Mouse (Mus musculus) megakaryocyte progenitor cell, adult 5-6 weeks (primary cell): Measurements from ENCODE around the gene Dhx57. TPM values are rescaled to one million over a fixed set of nuclear protein-coding genes. Genes with fewer than 3 reads are reported as not detected.
"Not testable (repeated sequence)": the region's sequence is repeated elsewhere in the genome, so short reads cannot be mapped to it uniquely, and the experiment has no call there.

Source experiments
- ATAC-seq: replicated peaks from 2 replicates; pipeline ENCODE4 v1.8.0; 2016; ENCODE audit warnings: mild to moderate bottlenecking, moderate TSS enrichment, inconsistent platforms; ENCODE audit not compliant: poor library complexity
- total RNA-seq, 2 experiments: library from RNA; stranded (forward) in 1 of 2; stranded (reverse) in 1 of 2; fragments of 157-497, 149-512 nt in 1 of 2; fragments of 200-1000 nt in 1 of 2; gene quantifications; 2 replicates each; pipeline versions ENCODE4 v1.2.3 to v1.2.4; 2015 to 2017

Gene Dhx57
- total RNA-seq (2015) (9.2 and 11.3 TPM in 2 replicates), total RNA-seq (2017) (10.2 and 15.3 TPM in 2 replicates)

DNA sequence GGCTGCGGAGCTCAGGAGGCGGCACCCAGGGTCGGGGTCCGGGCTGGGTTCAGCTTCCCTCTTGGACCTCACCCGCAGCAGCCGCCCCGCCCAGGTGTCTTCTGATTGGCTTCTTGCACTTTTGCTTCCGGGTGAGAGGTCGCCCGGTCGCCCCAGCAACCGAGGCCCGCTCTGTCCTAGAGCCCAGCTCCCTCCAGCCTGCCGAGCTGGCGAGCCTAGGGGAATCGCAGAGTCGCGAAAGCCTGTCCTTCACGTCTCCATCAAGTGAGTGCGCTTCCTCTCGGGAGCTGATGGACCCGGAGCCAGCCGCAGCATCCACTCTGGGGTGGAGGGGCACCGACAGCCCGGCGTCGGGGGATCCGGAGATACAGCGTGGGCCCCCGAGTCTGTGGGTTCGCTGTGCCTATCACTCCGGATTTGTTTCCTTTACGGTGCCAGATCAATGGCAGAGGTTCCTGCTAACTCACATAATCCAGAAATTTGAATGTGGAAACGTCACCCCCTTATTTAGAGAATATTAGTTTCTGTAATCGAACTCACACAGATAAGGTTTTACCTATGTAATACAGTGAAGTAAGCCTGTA lies at the start of gene Dhx57, which contains the start of gene Morn2:
TSS of gene Dhx57 (minus strand) at position 403 of the 584 bp plus-strand sequence.
TSS of gene Morn2 (plus strand) at position 130 of the 584 bp plus-strand sequence.
- peak; percentile 98 for ATAC-seq

DNA sequence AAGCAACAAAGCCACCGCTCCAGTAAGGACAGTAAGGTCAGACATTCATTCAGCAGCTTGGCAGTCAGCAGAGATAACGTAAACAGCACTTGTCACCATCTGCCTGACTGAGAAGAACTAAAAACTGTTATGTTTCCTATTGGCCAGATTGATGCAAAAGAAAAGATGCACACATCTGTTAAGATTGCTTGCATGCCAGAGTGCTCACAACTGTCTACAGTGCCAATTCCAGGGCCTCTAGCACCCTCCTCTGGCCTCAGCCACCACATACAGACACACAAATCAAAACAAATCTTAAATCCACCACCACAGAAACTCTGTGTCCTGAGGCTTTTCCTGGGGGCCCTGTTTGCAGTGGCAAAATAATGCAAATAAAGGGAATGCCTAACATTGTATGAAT lies 42.1 kb upstream of the Dhx57 start:
- ATAC-seq, result peak; percentile 57

DNA sequence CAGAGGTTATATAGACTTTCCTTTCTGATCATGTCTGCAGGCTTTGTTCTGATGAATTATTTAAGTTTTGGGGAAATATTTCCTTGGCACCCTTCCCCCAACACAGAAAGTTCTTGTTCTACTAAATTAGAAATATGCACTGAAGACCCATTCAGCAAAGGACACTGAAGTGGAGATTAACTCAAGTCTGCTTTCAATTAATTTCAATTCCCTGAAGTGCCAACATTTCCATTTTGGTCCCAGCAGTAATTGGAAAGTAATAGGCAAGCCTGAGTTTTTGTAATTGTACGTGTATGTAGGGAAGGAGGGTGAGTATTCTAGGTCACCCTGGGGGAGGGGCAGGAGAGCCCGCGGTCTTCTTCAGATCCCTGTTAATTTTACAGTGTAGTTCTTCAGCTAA lies 36.2 kb upstream of the Dhx57 start:
- ATAC-seq, result no peak

DNA sequence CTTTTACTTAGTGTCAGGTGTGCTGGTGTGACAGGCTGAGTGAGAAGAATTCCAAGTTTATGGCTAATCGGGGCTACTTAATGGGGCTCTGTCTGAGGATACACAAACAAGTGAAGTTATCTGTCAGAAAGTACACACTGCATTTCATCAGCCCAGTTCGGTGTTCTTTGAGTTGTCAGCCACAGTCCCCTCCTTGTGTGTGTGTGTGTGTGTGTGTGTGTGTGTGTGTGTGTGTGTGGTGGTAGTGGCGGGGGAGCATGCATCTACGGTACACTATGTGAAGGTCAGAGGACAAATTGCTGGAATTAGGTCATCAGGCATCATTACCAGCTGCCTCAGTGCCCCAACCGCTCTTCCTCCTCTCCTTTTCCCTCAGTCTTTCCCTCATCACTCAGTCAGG lies 35.2 kb upstream of the Dhx57 start:
- ATAC-seq, result no peak

DNA sequence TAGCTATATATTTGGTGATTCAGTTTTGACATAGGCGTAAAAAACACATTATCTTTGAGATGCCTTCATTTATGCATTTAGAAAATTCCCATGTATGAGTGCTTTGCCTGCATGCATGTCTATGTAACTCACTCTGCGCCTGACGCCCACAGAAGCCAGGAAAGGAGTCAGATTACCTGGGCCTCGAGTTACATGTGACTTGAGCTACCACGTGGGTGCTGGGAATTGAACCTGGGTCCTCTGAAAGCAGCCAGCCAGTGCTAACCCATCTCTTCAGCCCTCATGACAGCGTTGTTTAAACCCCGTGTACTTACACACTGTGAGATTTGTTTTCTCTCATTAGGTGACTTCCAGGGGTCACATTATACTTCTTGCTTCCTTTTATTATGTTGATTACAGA lies 34.2 kb upstream of the Dhx57 start:
- no peak for ATAC-seq

DNA sequence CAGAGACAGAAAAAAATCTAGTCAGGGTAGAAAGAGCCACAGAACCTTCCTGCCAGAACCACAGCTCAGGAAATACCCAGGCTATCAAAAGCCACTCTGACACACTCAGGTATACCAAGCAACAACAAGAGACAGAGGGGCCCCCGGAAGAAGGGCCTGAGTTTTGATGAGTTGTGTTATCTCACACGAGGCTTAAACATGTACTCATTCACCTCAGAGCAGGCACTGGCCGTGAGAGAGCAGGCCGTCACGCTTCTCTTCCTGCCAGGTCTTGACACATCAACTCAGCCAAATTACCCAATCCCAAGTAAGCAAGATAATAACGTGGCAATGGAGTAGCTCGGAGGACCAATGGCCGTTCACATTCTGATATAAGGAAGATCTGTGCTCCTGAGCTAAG lies 33.4 kb upstream of the Dhx57 start:
- ATAC-seq, result peak; percentile 82

DNA sequence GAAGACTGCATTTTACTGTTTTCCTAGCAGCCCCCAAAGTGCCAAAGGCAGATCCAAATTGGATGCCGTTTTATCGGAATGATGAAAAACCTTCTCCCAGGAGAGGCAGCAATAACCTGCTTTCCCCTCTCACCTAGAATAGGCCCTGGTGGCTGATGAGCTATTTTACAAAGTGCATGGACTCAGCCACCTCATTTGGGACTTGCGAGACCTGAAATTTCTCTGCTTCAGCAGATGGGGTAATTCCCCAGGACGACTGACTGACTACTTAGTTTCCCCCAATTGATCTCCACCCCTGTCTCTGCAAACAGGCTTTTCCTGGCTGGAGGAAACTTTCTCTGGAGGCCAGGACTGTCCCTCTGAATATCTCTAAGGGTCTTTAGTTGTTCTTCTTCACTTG lies 32.7 kb upstream of the Dhx57 start:
- ATAC-seq, result no peak

DNA sequence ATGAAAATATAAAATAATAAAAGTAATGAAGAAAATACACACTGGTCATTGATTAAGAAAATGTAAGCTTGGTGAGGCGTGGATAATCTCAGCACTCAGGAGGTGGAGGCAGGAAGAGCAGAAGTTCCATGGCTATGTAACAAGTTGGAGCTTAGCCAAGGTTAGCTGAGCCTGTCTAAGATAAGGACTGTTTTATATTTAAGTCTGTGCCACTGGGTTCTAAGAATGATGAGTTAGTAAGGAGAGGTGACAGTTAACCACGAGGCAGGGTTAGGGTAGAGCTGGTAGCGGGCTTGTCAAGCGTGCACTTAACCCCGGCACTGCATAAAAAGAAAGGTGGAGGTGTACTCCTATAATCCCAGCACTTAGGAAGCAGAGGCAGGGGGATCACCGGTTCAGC lies 32.0 kb upstream of the Dhx57 start:
- peak; percentile 42 for ATAC-seq

DNA sequence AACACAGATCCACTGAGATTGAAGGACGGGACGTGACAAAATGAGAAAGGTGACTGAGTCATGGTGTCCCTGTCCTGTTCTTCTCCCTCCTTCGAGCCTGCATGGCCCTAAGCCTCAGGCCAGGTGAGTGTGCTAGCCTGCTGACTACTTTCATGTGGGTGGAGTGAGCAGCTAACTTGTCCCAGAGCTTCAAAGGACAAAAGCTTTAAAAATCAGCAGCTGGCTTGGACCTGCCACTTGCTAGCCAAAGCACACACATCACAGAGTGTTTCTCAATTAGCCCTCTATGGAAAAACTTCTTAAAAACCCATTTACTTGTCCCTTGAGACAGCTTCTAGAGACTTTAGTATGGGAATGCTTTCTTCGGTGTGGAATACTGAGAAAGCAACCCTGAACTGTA lies 22.1 kb upstream of the Dhx57 start:
- ATAC-seq, result no peak

DNA sequence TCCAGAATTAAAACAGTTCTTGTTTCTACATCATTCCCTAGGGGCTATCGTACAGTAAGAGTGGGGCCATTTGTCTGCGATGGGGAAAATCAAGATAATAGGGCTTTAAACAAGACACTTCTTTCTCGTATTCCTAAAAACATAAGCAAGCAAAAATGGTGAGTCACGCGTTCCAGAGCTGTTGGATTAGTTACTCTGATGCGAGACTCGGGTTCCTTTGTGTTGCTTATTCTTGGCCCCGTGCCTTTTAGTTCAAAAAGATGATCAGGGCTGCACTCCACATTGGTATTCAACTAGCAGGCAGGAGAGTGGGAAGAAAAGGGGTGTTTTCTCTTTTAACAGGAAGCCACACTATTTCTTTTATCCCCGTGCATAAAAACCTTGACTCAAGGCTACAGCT lies 21.5 kb upstream of the Dhx57 start:
- no peak for ATAC-seq

DNA sequence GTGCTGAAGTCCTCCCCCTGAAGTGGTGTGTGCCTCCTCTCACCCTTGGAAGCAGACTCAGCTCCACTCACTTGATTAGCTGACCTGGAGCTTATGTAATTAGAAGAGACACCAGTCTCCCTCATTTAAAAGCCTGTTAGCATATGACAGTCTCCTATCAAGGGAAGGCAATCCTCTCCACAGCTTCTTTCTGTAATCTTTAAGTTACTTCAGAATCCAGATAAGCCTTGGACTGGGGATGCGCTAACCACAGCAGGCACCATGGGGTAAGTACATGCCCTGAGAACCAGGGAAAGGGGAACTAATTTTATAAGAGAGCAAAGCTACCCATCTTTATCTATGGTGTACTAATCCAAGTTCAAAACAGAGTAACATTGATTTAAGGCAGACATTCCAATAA lies 17.0 kb upstream of the Dhx57 start, which contains the start of gene Arhgef33:
TSS of gene Arhgef33 (plus strand) at position 157 of the 400 bp plus-strand sequence.
- peak; percentile 48 for ATAC-seq

DNA sequence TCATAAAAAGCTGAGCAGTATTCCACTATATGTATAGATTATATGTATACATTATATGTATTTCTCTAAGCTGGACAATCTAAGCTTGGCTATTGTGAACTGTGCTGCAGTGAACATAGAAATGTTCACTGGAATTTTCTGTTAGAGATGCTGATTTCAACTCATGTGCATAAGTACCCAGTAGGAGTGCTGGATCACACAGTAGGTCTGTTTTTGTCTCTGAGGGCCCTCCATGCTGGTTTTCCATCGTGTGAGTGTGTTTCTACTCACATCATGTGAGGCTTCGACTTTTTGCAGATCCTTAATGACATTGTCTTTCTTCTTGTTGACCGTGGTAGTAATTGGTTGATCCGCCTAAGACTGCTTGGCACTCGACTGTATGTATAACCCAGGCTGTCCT lies 8.6 kb upstream of the Dhx57 start:
- ATAC-seq, result no peak

DNA sequence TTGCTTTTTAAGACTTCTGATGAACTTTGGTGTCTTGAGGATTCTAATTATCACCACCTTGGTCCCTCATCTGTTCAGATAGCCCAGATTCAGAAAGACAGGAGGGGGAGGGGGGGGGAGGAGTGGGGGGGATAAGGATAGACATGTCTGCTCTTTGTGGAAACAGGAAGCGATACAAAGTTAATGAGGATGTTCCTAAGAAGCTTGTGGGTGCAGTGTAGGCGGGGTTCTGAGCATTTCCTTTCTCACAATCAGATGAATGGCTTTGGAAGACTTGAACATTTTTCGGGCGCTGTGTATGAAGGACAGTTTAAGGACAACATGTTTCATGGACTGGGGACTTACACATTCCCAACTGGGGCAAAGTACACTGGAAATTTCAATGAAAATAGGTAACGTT lies 5.0 kb upstream of the Dhx57 start:
- 0 out of 2 replicates have a peak, but pooled peaks have one; percentile 52 for ATAC-seq

DNA sequence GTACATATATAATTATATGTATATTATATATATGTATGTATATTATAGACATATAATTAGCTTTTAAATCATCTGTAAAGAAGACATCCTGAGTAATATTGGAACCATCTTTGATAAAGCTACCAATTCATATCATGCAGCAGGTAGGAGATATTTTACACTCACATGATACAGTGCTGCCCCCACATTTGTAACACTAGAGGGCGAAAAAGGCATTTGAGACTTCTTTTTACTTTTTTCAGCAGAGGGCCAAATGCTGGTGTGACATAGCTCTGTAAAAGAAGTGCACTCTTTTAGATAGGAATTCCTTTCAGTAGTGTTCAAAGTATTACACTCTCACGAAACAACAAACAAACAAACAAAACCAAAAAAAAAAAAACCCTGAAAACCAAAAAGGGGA lies 872 bp upstream of the Dhx57 start:
- peak; percentile 59 for ATAC-seq

DNA sequence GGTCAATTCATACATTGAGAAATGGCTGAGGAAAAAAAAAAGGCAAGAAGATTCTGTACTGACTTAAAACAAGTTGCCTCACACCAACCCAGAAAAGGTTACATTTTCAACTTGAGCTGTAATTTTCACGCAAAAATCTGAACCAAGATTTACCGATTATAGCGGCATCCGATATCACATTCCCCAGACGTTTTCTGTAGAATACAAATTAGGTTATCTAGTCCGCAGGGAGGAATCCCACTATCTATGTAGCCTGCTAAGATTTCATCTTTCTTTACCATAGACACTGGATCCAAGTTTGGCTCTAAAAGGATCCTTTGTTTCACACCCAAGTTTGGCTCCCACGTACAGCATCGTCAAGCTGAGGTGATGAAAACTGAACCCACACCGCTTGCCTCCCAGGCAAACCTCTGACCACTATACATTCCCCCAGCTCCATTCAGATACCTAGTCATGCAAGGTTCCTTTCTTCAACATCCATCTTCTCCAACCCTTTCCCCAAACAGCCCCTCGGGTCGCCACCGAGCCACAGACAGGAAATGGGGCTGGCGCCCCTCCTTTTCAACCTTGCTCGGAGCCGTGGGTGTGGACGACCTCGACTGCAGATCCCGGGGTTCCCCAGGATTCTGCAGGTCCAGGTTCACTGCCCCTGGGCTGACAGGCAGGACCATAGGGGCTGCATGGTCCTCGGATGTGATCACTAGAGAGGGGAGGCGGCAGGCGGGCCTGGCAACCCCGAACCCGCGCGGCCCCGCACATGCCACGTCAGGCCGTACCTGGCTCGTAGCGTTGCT lies 799 bp downstream of the Dhx57 start:
- peak; percentile 6; the same call in 1 of the 2 replicates for ATAC-seq

DNA sequence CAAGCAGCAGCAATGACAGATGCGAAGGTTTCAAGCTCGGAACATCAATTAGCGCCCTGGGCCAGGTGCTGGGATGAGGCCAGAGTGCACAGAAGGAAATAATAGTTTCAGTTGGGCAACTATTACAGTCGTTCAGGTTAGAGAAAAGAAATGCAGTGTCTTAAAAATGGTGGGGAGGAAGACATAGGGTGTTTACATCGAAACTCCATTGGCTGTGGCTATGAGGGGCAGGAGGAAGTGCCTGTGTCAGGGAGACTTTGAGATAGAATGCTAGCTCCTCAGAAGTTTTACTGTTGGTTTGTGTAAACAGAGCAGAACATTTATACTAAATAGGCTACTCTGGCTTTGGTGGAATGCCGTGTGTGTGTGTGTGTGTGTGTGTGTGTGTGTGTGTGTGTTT lies 2.3 kb downstream of the Dhx57 start:
- ATAC-seq, result no peak

DNA sequence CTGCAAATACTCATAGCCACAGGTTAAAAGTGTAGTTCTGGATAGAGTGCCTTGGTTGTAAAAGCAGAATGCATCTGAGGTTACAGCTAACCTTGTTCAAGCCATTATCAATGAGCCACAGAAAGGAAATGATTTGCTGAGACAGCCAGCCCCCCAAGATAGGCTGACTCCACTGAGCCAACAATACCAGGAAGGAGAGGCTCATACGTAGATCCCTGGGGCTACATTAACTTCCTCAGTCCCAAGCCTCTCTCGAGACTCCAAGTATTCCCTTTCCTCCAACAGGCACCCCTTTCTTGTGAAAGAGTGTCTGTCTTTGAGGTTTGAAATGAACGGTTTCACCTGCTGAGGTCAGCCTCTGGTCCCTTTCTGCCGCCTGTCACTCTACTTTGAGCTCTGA lies 5.8 kb downstream of the Dhx57 start:
- ATAC-seq, result peak; percentile 23; the same call in 1 of the 2 replicates

DNA sequence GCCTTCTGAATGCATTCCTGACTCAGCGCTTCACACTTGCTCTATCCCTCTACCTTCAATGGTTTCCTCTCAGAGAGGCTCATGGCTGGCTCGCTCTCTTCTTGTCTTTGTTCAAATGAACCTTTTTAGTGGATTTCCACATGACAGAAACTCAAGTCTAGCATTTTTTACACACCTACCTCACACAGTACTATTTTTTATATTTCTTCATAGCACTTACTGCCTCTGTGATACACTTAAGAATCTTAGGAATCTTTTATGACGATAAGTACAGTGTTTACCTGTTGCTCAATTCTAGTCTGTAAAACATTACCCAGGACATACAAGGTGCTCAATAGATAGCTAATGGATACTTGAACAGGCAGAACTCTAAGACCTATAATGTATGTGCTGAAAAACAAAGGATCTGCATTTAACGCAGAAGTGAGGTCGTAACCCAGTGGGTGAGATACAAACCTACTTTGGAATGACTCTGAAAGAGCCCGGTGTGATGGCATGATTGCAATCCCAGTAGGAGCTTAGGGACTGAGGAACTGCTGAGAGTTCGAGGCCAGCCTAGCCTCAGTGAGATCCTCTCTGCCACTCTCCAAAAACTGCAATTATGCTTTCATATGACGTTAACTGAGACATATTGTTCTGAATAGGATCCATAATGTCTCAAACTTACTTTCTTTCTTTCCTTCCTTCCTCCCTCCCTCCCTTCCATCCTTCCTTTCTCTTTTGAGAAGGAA lies 10.8 kb downstream of the Dhx57 start:
- ATAC-seq, result no peak

DNA sequence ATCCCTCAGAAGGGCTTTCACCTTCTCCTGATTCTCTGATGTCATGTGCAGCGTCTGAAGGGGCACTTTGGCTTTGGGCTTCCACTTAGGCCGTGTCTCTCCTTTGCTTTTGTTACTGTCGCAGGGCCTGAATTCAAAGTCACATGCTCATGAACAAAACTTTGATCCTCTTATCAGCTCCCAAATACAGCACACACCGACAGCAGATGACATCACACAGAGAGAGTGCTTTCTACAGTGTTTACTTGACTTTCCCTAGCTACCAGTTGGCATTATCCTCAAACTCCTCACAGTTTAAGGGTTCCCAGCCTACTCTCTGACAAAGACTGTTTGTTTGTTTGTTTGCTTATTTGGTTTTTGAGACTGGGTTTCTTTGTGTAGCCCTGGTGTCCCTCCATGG lies 12.0 kb downstream of the Dhx57 start:
- no peak for ATAC-seq

DNA sequence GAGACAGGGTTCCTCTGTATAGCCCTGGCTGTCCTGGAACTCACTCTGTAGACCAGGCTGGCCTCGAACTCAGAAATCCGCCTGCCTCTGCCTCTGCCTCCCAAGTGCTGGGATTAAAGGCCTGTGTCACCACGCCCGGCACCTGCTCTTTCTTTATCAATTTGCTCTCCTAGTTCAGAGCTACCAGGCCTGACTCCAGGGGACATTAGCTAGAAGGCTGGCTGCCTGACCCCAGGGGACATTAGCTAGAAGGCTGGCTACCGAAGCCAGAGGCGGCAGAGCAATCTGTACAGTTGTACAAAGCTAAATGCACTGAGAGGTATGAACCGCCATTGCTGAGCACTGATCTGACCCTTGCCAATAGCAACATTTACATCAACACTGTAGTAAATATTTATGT lies 19.7 kb downstream of the Dhx57 start:
- not testable (repeated sequence) for ATAC-seq

DNA sequence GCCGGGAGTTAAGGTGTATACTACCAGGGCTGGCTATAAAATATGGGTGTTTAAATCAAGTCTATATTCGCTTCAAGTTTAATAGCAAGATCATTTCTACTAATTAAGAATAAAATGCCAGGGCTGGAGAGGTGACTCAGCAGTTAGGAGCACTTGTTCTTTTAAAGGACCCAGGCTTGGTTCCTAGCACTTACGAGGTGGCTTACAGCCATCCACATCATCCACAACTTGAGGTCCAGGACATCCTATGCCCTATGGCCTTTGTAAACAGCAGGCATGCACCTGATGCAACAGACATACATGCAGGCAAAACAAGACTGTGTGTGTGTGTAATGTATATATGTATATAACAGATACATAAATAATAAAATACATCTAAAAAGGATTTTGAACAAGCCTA lies 22.1 kb downstream of the Dhx57 start:
- no peak for ATAC-seq

DNA sequence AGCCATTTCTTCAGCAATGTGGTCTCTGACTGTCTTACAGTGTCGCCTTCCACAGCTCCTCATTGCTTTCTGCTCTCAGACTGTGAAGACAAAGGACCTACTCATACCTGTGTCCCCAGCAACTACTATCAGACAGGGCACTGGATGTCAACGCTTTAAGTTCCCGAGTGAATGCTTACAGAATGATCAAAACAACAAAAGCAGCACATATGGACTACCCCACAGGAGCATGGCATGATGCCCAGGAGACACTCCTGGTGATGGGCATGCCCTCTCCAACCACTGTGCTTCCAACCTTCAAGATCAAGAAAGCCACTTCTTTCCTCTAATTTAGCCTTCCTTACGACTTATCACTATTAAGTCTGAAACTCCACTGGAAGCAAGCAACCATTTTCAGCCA lies 23.2 kb downstream of the Dhx57 start:
- ATAC-seq, result no peak
